Mouse (Mus musculus): Measurements from ENCODE around the gene Zfp609. TPM values are rescaled to one million over a fixed set of nuclear protein-coding genes. Genes with fewer than 3 reads are reported as not detected.

The Zfp609 gene
- 10 to 100 TPM; 23.6 to 29.1 TPM for total RNA-seq (2023)

DNA sequence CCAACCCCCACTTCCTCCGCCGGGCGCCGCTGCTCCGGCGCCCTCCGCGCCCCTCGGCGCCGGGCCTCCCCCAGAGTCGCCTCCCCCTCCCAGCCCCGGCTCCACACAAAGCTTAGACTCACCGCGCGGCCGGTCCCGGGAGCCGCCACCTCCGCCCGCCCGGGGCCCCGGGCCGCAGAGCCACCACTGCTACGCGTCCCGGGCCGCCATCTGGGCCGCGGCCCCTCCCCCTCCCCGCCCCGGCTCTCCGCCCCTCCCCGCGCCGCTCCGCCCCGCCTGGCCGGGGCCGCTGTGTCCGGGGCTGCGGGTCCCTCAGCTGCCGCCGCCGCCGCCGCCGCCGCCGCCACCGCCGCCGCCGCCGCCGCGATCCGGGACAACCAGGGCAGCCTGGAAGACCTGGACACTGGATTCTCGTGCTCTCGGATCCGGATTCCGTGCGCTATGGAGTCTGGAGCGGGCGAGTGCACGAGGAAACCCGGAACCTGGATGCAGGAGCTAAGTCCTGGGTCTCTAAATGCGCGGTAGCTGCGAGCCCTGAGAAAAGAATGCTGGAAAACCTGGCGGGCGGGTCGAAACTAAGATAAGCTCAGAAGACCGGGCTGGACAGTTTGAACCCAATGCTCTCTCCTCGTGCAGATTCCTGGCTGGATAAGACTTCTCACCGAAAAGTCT, at the start of gene Zfp609:
Zfp609 (minus strand) TSS at position 221 of the 672 bp plus-strand sequence.

DNA sequence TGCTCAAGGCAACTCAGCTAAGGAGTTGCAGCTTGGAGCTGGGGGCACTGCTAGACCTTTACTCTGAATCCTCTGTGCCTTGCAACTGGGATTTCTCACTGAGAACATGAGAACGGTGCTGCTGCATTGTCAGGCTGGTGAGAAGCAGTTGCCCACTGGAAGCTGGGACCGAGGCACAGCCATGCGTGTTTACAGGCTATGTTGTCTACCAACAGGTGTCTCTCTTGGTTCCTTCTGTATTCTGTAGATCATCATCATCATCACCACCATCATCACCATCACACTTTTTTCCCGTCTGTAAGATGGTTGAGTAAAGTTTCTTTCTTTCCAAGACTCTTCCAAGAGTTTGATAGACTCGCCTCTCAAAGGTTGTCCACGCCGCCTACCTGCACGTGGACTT, 159.7 kb downstream of the Zfp609 start, which contains the start of gene Oaz2:
Oaz2 (plus strand) TSS at position 301 of the 400 bp plus-strand sequence.

Other genes with a start within 250 kb of the Zfp609 start
- gene Plekho2, start 247.5 kb downstream of the Zfp609 start, total RNA-seq (2023): 100 to 1,000 TPM; 451 to 454 TPM
- gene Pif1, start 240.4 kb downstream of the Zfp609 start, total RNA-seq (2023): under 1 TPM in 1 of 2 experiments, not detected in 1; 0.73 TPM
- gene Rbpms2, start 197.9 kb downstream of the Zfp609 start, total RNA-seq (2023): under 1 TPM in 1 of 2 experiments, not detected in 1; 0.39 TPM
- gene Oaz2, start 159.6 kb downstream of the Zfp609 start, total RNA-seq (2023): 100 to 1,000 TPM in 1 of 2 experiments, 10 to 100 TPM in 1; 79.6 to 103 TPM
- gene Pclaf, start 62.7 kb upstream of the Zfp609 start, total RNA-seq (2023): 1 to 10 TPM in 1 of 2 experiments, under 1 TPM in 1; 0.94 to 3.1 TPM
- 10 to 100 TPM; 20.2 to 23.3 TPM for gene Trip4, start 81.2 kb upstream of the Zfp609 start, total RNA-seq (2023)
- 10 to 100 TPM; 37.9 to 39.7 TPM for gene Csnk1g1, start 81.4 kb upstream of the Zfp609 start, total RNA-seq (2023)
- 100 to 1,000 TPM; 285 to 289 TPM for gene Ppib, start 232.7 kb upstream of the Zfp609 start, total RNA-seq (2023)
- under 1 TPM in 1 of 2 experiments, not detected in 1; 0.88 TPM for gene Snx22, start 242.2 kb upstream of the Zfp609 start, total RNA-seq (2023)

All from monocyte, adult 59 days (primary cell).